Mouse (Mus musculus): ENCODE results near the gene Apba3. TPM values are rescaled to one million over a fixed set of nuclear protein-coding genes. Genes with fewer than 3 reads are reported as not detected.
"Not testable (repeated sequence)": the region's sequence is repeated elsewhere in the genome, so short reads cannot be mapped to it uniquely, and the experiment has no call there.

Gene Apba3
- 72.2 and 83.1 TPM in 2 replicates for polyA plus RNA-seq (2015; fragmentation: Nextera tagmentation; extraction: Ambion mirVana)

GRCm38 (mm10) chr10:81266211-81267105 is at the start of gene Apba3, which contains the start of gene Mrpl54:
Apba3 (plus strand) TSS chr10:81266960.
Mrpl54 (minus strand) TSS chr10:81266934.
- WGBS = under 1% methylated on average over 48 of the region's 48 CpGs
- peak; percentile 94 for ATAC-seq
- peak within 1 kb of the TSS; percentile 84 for H3K4me2 ChIP-seq (ENCODE audit: low read depth, low read length)
- H3K9me3 ChIP-seq (ENCODE audit: control insufficient read depth, low read length) = no peaks in the 10 kb centered on the region
- H3K4me3 ChIP-seq (ENCODE audit: low read length) = peak within 1 kb of the TSS; percentile 79
- peak within 1 kb of the TSS; percentile 90 for H3K9ac ChIP-seq (ENCODE audit: low read depth, low read length)
- H3K27me3 ChIP-seq (replicated peaks; ENCODE audit: control insufficient read depth, insufficient read depth, low read length) = no peaks in the 10 kb centered on the region
- peaks cover 23% of the 10 kb centered on the region for H3K36me3 ChIP-seq (ENCODE audit: control insufficient read depth, insufficient read depth, low read length)
- peaks cover 18% of the 10 kb centered on the region for H3K4me1 ChIP-seq (ENCODE audit: control insufficient read depth, insufficient read depth, low read length)
- peak within 1 kb of the TSS; percentile 76 for H3K27ac ChIP-seq (ENCODE audit: low read length)

GRCm38 (mm10) chr10:81217267-81217666 is 49.5 kb upstream of the Apba3 start:
- not testable (repeated sequence) for H3K36me3 ChIP-seq (ENCODE audit: control insufficient read depth, insufficient read depth, low read length); H3K9me3 ChIP-seq (ENCODE audit: control insufficient read depth, low read length); H3K27me3 ChIP-seq (replicated peaks; ENCODE audit: control insufficient read depth, insufficient read depth, low read length); H3K4me1 ChIP-seq (ENCODE audit: control insufficient read depth, insufficient read depth, low read length); H3K4me2 ChIP-seq (ENCODE audit: low read depth, low read length); ATAC-seq; H3K4me3 ChIP-seq (ENCODE audit: low read length); H3K9ac ChIP-seq (ENCODE audit: low read depth, low read length); H3K27ac ChIP-seq (ENCODE audit: low read length)
- 26% methylated on average over 1 of the region's 1 CpGs for WGBS

- Histone ChIP-seq H3K9ac (ENCODE audit: low read depth, low read length) (no peak overlapping the region), H3K4me2 (ENCODE audit: low read depth, low read length) (no peak overlapping the region), H3K27ac (ENCODE audit: low read length) (no peak overlapping the region), H3K36me3 (ENCODE audit: control insufficient read depth, insufficient read depth, low read length) (no peaks in the 10 kb centered on the region), H3K4me3 (ENCODE audit: low read length) (no peak overlapping the region), H3K9me3 (ENCODE audit: control insufficient read depth, low read length) (no peaks in the 10 kb centered on the region), H3K4me1 (ENCODE audit: control insufficient read depth, insufficient read depth, low read length) (no peaks in the 10 kb centered on the region; the same call in 1 of the 2 replicates), H3K27me3 (replicated peaks; ENCODE audit: control insufficient read depth, insufficient read depth, low read length) (no peaks in the 10 kb centered on the region)
- 27% methylated on average over 7 of the region's 7 CpGs for WGBS
- peak; percentile 55 for ATAC-seq
These were observed 48.8 kb upstream of the Apba3 start for GRCm38 (mm10) chr10:81217964-81218363.

- Histone ChIP-seq H3K27ac (ENCODE audit: low read length) (peak overlapping the region; percentile 80), H3K9me3 (ENCODE audit: control insufficient read depth, low read length) (no peaks in the 10 kb centered on the region), H3K9ac (ENCODE audit: low read depth, low read length) (0 out of 2 replicates have a peak overlapping the region, but pooled peaks have one; percentile 3), H3K27me3 (replicated peaks; ENCODE audit: control insufficient read depth, insufficient read depth, low read length) (no peaks in the 10 kb centered on the region), H3K4me1 (ENCODE audit: control insufficient read depth, insufficient read depth, low read length) (no peaks in the 10 kb centered on the region; the same call in 1 of the 2 replicates), H3K4me3 (ENCODE audit: low read length) (no peak overlapping the region), H3K36me3 (ENCODE audit: control insufficient read depth, insufficient read depth, low read length) (no peaks in the 10 kb centered on the region), H3K4me2 (ENCODE audit: low read depth, low read length) (no peak overlapping the region; the same call in 1 of the 2 replicates)
- peak; percentile 88 for ATAC-seq
- WGBS = 77% methylated on average over 5 of the region's 5 CpGs
These were observed 45.3 kb upstream of the Apba3 start for GRCm38 (mm10) chr10:81221402-81222015.

GRCm38 (mm10) chr10:81223731-81224130 is 43.0 kb upstream of the Apba3 start:
- ATAC-seq; H3K27me3 ChIP-seq (replicated peaks; ENCODE audit: control insufficient read depth, insufficient read depth, low read length); H3K9ac ChIP-seq (ENCODE audit: low read depth, low read length); H3K4me3 ChIP-seq (ENCODE audit: low read length); H3K36me3 ChIP-seq (ENCODE audit: control insufficient read depth, insufficient read depth, low read length); H3K4me1 ChIP-seq (ENCODE audit: control insufficient read depth, insufficient read depth, low read length); H3K9me3 ChIP-seq (ENCODE audit: control insufficient read depth, low read length); H3K27ac ChIP-seq (ENCODE audit: low read length); H3K4me2 ChIP-seq (ENCODE audit: low read depth, low read length): not testable (repeated sequence)
- 60% methylated on average over 2 of the region's 2 CpGs for WGBS

GRCm38 (mm10) chr10:81229735-81230437 is 36.9 kb upstream of the Apba3 start:
- 16% methylated on average over 20 of the region's 20 CpGs for WGBS

GRCm38 (mm10) chr10:81230438-81231332 is 36.1 kb upstream of the Apba3 start, which contains the start of gene Atcay:
Atcay (minus strand) TSS chr10:81230833.
- Histone ChIP-seq H3K9me3 (ENCODE audit: control insufficient read depth, low read length) (no peaks in the 10 kb centered on the region), H3K27ac (ENCODE audit: low read length) (no peak within 1 kb of the TSS), H3K4me1 (ENCODE audit: control insufficient read depth, insufficient read depth, low read length) (peaks cover 24% of the 10 kb centered on the region), H3K36me3 (ENCODE audit: control insufficient read depth, insufficient read depth, low read length) (no peaks in the 10 kb centered on the region), H3K27me3 (replicated peaks; ENCODE audit: control insufficient read depth, insufficient read depth, low read length) (peaks cover 15% of the 10 kb centered on the region), H3K9ac (ENCODE audit: low read depth, low read length) (peak within 1 kb of the TSS; percentile 24; the same call in 1 of the 2 replicates), H3K4me3 (ENCODE audit: low read length) (peak within 1 kb of the TSS; percentile 15), H3K4me2 (ENCODE audit: low read depth, low read length) (0 out of 2 replicates have a peak within 1 kb of the TSS, but pooled peaks have one; percentile 9)
- ATAC-seq = no peak
- 12% methylated on average over 27 of the region's 27 CpGs for WGBS

More at GRCm38 (mm10) chr10:81229735-81230437, 36.9 kb upstream of the Apba3 start:
- Histone ChIP-seq H3K27me3 (replicated peaks; ENCODE audit: control insufficient read depth, insufficient read depth, low read length) (peaks cover 15% of the 10 kb centered on the region), H3K4me3 (ENCODE audit: low read length) (peak overlapping the region; percentile 15), H3K9me3 (ENCODE audit: control insufficient read depth, low read length) (no peaks in the 10 kb centered on the region), H3K36me3 (ENCODE audit: control insufficient read depth, insufficient read depth, low read length) (no peaks in the 10 kb centered on the region), H3K4me2 (ENCODE audit: low read depth, low read length) (0 out of 2 replicates have a peak overlapping the region, but pooled peaks have one; percentile 9), H3K27ac (ENCODE audit: low read length) (no peak overlapping the region), H3K4me1 (ENCODE audit: control insufficient read depth, insufficient read depth, low read length) (peaks cover 24% of the 10 kb centered on the region), H3K9ac (ENCODE audit: low read depth, low read length) (peak overlapping the region; percentile 24; the same call in 1 of the 2 replicates)
- ATAC-seq = no peak

- H3K27ac ChIP-seq (ENCODE audit: low read length) = no peak overlapping the region
- no peaks in the 10 kb centered on the region for H3K36me3 ChIP-seq (ENCODE audit: control insufficient read depth, insufficient read depth, low read length)
- H3K4me1 ChIP-seq (ENCODE audit: control insufficient read depth, insufficient read depth, low read length) = peaks cover 24% of the 10 kb centered on the region
- 56% methylated on average over 7 of the region's 7 CpGs for WGBS
- H3K9ac ChIP-seq (ENCODE audit: low read depth, low read length) = no peak overlapping the region
- no peak overlapping the region for H3K4me3 ChIP-seq (ENCODE audit: low read length)
- no peak overlapping the region for H3K4me2 ChIP-seq (ENCODE audit: low read depth, low read length)
- no peak for ATAC-seq
- no peaks in the 10 kb centered on the region for H3K9me3 ChIP-seq (ENCODE audit: control insufficient read depth, low read length)
- peaks cover 15% of the 10 kb centered on the region for H3K27me3 ChIP-seq (replicated peaks; ENCODE audit: control insufficient read depth, insufficient read depth, low read length)
These were observed 35.3 kb upstream of the Apba3 start for GRCm38 (mm10) chr10:81231436-81231835.

All from intestine, embryonic 16.5 days (tissue).